Mouse (Mus musculus) gastrocnemius, adult 2 months (tissue): ENCODE measurements around the gene Anp32b. TPM values are rescaled to one million over a fixed set of nuclear protein-coding genes. Genes with fewer than 3 reads are reported as not detected.
A peak's percentile ranks its signal among the peaks of the same experiment; 100 is the strongest.

Experiments used
- DNase-seq: peaks from one replicate; pipeline ENCODE4 v3.0.0; 2022
- H3K27ac ChIP-seq: fragments of 200-600 bp; 2 replicates; pipeline ENCODE4 v1.8.1; 2022; ENCODE audit warnings: mild to moderate bottlenecking
- H3K4me3 ChIP-seq: fragments of 200-600 bp; 2 replicates; pipeline ENCODE4 v1.8.1; 2022; ENCODE audit warnings: mild to moderate bottlenecking, moderate library complexity
- CTCF ChIP-seq: fragments of 200-600 bp; IDR thresholded peaks from 2 replicates; pipeline ENCODE4 v1.8.1; 2022; ENCODE audit warnings: antibody characterized with exemption, mild to moderate bottlenecking, moderate library complexity
- intact Hi-C: fragments of 180-260 bp; cut with DNase I; formaldehyde crosslinking; loops from one replicate; pipeline ENCODE4 v1.15.1; 2025
- total RNA-seq, 2 experiments: library from RNA; stranded (reverse); gene quantifications; 2 replicates each; pipeline ENCODE4 v1.2.3; 2021

Anp32b gene
- total RNA-seq, 2 experiments from 2014 or later, result 62.7 to 65.8 TPM

GRCm38 (mm10) chr4:46442501-46442900 is 8.2 kb upstream of the Anp32b start:
- no peak for TF ChIP-seq CTCF
- no peak for DNase-seq
- intact Hi-C loops, result no loop called here
- no peak overlapping the region for H3K4me3 ChIP-seq
- no peak overlapping the region for H3K27ac ChIP-seq

- Histone ChIP-seq H3K4me3 (no peak overlapping the region), H3K27ac (no peak overlapping the region)
- no peak for DNase-seq
- no peak for TF ChIP-seq CTCF
- intact Hi-C loops, result no loop called here
Measured at GRCm38 (mm10) chr4:46445237-46445945, 5.3 kb upstream of the Anp32b start.

DNA sequence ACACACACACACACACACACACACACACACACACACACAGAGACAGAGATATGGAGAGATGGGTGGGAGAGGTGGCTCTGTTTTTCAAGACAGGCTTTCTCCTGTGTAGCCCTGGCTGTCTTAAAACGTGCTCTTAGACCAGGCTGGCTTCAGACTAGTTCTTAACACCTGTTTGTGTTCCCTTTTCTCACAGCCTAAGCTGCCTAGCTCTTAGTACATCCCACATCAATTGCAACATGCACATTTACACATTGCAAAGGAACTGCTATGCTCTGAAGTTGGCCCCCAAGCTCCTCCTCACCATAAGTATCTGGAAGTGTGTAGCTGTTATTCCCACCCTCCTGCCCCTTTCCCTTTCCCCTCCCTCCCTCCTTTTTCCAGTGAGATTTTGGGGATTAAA is 3.2 kb upstream of the Anp32b start:
- TF ChIP-seq CTCF, result no peak
- intact Hi-C loops, result no loop called here
- no peak overlapping the region for H3K27ac ChIP-seq
- DNase-seq, result no peak
- no peak overlapping the region for H3K4me3 ChIP-seq

GRCm38 (mm10) chr4:46448886-46449285 is 1.8 kb upstream of the Anp32b start:
- TF ChIP-seq CTCF, result no peak
- intact Hi-C loops, result no loop called here
- Histone ChIP-seq H3K4me3 (no peak overlapping the region), H3K27ac (no peak overlapping the region; the same call in 1 of the 2 replicates)
- DNase-seq, result no peak

DNA sequence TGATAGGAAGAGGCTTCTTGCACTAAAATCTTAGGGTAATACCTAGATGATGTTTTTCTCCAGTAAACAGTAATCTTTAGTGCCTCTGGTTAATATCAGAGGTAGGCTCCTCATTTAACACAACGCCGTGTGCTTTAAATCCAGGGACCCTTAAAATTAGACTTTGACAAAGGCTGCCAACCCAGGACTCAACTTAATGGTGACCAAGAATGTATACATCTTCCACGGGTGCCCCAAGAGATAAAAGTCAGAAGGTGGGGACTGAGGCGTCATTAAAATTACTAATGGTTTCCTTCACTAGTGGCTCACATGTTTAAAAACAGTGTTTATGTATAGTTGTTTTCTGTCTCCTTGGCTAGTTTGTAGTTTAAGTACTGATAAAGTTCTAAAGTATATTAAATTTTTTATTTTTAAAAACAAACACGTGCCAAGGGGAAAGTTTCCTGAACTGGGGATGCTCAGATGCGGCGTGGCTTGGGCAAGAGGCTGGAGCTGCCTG is 633 bp upstream of the Anp32b start:
- TF ChIP-seq CTCF, result no peak
- DNase-seq, result no peak
- peak overlapping the region; percentile 96 for H3K4me3 ChIP-seq
- H3K27ac ChIP-seq, result peak overlapping the region; percentile 98
- intact Hi-C loops, result loop anchor here (2.0 kb wide), 1 partner anchor 59 kb away; no protein-coding TSS in a partner anchor

DNA sequence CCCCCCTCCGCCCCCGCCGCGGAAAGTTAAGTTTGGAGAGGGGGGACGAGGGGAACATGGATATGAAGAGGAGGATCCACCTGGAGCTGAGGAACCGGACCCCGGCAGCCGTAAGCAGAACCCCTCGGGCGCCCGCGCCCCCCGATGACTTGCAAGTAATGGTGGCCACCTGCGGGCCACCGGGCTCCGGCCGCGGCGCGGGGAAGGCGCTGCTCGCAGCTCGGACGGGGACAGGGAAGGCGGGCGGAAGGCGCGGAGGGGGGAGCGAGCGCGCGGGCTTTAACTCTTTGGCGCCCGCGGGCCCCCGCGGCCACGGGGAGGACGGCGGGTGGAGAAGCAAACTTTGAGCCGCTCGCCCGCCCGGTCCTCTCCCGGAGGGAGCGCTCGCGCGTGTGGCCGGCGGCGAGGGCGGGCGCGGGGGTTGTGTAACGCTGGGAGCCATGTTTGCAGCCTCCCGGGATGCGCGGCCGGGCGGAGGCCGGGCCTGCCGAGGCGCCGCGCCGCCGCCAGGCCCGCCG is 597 bp downstream of the Anp32b start:
- no peak for TF ChIP-seq CTCF
- intact Hi-C loops, result loop anchor here (2.0 kb wide), 1 partner anchor 60 kb away; no protein-coding TSS in a partner anchor

DNA sequence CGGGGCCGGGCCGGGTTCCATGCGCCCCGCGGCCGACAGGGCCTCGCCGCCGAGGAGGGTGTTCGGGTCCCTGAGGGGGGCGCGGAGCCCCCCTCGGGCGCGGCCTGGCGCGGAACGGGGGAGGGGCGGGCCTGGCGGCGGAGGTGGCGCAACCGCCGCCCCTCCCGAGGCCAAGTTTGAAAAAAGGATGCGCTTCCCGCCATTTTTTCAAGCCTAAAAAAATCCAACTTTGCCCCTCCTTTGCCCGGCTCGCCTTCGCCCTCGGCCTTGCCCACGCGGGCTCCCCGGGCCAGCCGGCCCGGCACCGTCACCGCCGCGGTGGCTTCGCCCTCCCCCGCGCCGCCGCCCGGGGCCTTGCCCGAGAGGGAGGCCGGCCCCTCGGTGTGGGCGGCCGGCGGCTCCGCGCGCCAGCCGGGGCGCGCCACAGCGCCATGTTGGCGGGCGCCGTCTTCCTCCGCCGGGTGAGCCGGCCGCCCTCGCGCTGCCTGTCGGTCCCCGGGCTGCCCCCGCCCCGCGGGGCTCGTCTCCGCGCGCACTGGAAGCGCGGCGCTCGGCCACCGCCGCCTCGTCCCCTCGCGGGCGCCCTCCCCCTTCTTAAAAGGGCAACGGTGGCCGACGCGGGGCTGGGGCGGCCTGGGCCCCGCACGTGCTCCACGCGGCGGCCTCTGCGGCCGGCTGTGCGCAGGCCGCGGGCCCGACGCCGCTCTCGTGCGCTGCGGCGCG is 1.2 kb downstream of the Anp32b start:
- intact Hi-C loops, result loop anchor here (2.0 kb wide), 2 partner anchors 35 to 61 kb away; no protein-coding TSS in a partner anchor
- Histone ChIP-seq H3K4me3 (peak overlapping the region; percentile 96), H3K27ac (peak overlapping the region; percentile 98)
- peak; percentile 89 for DNase-seq
- TF ChIP-seq CTCF, result no peak

More for the DNA sequence above, 597 bp downstream of the Anp32b start:
- peak; percentile 86 for DNase-seq
- H3K27ac ChIP-seq, result peak overlapping the region; percentile 98
- H3K4me3 ChIP-seq, result peak overlapping the region; percentile 96

GRCm38 (mm10) chr4:46452481-46452850 is 1.8 kb downstream of the Anp32b start:
- H3K4me3 ChIP-seq, result peak overlapping the region; percentile 96
- peak; percentile 63 for DNase-seq
- peak overlapping the region; percentile 98 for H3K27ac ChIP-seq
- no peak for TF ChIP-seq CTCF
- intact Hi-C loops, result loop anchor here (2.0 kb wide), 1 partner anchor 34 kb away; no protein-coding TSS in a partner anchor

- TF ChIP-seq CTCF, result no peak
- peak overlapping the region; percentile 98 for H3K27ac ChIP-seq
- peak overlapping the region; percentile 96 for H3K4me3 ChIP-seq
- intact Hi-C loops, result loop anchor here (2.0 kb wide), 1 partner anchor 34 kb away; no protein-coding TSS in a partner anchor
- no peak for DNase-seq
Measured at GRCm38 (mm10) chr4:46452855-46453719, 2.4 kb downstream of the Anp32b start.

GRCm38 (mm10) chr4:46454097-46454864 is 3.6 kb downstream of the Anp32b start:
- TF ChIP-seq CTCF, result no peak
- no peak overlapping the region for H3K27ac ChIP-seq
- no peak overlapping the region for H3K4me3 ChIP-seq
- intact Hi-C loops, result no loop called here
- no peak for DNase-seq

- H3K4me3 ChIP-seq, result no peak overlapping the region
- peak overlapping the region; percentile 16; the same call in 1 of the 2 replicates for H3K27ac ChIP-seq
- DNase-seq, result no peak
- intact Hi-C loops, result no loop called here
- TF ChIP-seq CTCF, result no peak
Measured at GRCm38 (mm10) chr4:46456762-46457161, 6.1 kb downstream of the Anp32b start.

DNA sequence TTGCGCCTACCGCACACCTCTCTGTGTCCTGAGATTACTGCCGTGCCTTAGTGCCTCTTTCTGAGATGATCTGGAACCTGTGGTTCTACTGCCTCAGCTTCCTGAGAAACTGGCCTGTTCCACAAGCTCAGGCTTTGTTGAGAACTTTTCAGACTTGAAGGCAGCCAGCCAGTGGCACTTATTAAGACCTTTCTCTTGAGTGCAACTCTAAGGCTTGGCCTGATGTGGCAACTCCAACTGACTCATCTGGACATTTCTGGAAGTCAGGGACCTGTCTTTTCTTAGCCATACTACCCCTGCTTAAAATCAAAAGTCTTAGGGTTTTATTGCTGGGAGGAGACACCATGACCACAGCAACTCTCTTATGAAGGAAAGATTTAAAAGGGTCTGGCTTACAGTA is 6.5 kb downstream of the Anp32b start:
- no peak for TF ChIP-seq CTCF
- intact Hi-C loops, result no loop called here
- no peak for DNase-seq
- Histone ChIP-seq H3K4me3 (no peak overlapping the region), H3K27ac (peak overlapping the region; percentile 16; the same call in 1 of the 2 replicates)
